Mouse (Mus musculus): ENCODE measurements around the gene H2al1i. TPM values are rescaled to one million over a fixed set of nuclear protein-coding genes. Genes with fewer than 3 reads are reported as not detected.
"Not testable (repeated sequence)": the region's sequence is repeated elsewhere in the genome, so short reads cannot be mapped to it uniquely, and the experiment has no call there.

H2al1i gene
- total RNA-seq (2021), result not detected
- long read RNA-seq, experiment 1, result 0 reads
- long read RNA-seq, experiment 2, result 0 reads

DNA sequence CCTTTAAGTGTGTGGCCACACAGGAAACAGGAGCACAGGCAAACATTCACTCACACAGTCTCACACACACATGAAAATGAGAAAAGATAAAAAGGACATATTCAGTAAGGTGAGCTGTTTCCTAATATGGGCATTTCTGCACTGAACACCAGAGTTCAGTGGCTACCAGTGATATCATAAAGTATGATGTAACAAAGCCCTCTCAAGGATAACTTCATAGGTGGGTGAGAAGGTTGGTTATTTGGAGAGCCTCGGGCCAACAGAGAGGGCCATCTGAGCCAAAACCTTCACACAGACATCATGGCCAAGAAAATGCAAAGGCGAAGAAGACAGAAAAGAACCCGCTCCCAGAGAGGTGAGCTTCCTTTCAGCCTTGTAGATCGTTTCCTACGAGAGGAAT, at the start of gene H2al1i:
Gene H2al1i (plus strand): TSS at position 301 of the 400 bp plus-strand sequence.
- DNase-seq (ENCODE audit: low spot score in 2 of 2), result not testable (repeated sequence)

GRCm38 (mm10) chrX:11277083-11277482, 47.4 kb upstream of the H2al1i start:
- no peak for DNase-seq (ENCODE audit: low spot score in 2 of 2)

DNA sequence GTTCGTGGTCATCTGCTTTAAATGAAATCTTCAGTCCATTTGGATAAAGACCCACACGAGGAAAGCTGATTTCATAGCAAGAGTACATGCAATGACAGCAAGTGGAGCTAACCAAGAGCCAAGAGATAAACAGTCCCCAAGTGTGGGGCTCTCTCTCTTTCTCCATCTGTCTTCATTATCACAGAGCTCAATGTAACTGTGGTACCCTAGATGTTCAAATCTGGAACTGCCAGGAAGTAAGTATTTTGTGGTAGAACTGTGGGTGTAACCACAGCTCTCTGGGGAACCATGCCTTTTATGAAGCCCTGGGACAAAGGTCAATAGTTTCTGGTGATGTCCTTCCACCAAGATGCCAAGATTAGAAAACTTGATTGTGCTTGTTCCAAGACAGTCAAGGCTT, 43.7 kb upstream of the H2al1i start:
- no peak for DNase-seq (ENCODE audit: low spot score in 2 of 2)

GRCm38 (mm10) chrX:11288306-11288882, 36.1 kb upstream of the H2al1i start:
- no peak for DNase-seq (ENCODE audit: low spot score in 2 of 2)

- DNase-seq (ENCODE audit: low spot score in 2 of 2), result no peak
These were observed 35.2 kb upstream of the H2al1i start for GRCm38 (mm10) chrX:11289244-11289643.

DNA sequence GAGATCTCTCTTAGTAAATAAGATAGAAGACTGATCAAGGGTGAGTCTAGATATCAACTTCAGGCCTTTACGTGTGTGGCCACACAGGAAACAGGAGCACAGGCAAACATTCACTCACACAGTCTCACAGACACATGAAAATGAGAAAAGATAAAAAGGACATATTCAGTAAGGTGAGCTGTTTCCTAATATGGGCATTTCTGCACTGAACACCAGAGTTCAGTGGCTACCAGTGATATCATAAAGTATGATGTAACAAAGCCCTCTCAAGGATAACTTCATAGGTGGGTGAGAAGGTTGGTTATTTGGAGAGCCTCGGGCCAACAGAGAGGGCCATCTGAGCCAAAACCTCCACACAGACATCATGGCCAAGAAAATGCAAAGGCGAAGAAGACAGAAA, 25.5 kb upstream of the H2al1i start, which contains the start of gene H2al1a:
Gene H2al1a (plus strand): TSS at position 301 of the 400 bp plus-strand sequence.
- not testable (repeated sequence) for DNase-seq (ENCODE audit: low spot score in 2 of 2)

- DNase-seq (ENCODE audit: low spot score in 2 of 2), result not testable (repeated sequence)
These were observed 22.3 kb upstream of the H2al1i start, which contains the start of gene H2al1b for GRCm38 (mm10) chrX:11302132-11302531. Gene H2al1b (plus strand): TSS chrX:11302432.

- not testable (repeated sequence) for DNase-seq (ENCODE audit: low spot score in 2 of 2)
These were observed 19.1 kb upstream of the H2al1i start, which contains the start of gene H2al1c for GRCm38 (mm10) chrX:11305355-11305754. Gene H2al1c (plus strand): TSS chrX:11305655.

DNA sequence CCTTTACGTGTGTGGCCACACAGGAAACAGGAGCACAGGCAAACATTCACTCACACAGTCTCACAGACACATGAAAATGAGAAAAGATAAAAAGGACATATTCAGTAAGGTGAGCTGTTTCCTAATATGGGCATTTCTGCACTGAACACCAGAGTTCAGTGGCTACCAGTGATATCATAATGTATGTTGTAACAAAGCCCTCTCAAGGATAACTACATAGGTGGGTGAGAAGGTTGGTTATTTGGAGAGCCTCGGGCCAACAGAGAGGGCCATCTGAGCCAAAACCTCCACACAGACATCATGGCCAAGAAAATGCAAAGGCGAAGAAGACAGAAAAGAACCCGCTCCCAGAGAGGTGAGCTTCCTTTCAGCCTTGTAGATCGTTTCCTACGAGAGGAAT, 15.9 kb upstream of the H2al1i start, which contains the start of gene H2al1d:
Gene H2al1d (plus strand): TSS at position 301 of the 400 bp plus-strand sequence.
- not testable (repeated sequence) for DNase-seq (ENCODE audit: low spot score in 2 of 2)

GRCm38 (mm10) chrX:11311634-11312033, 12.8 kb upstream of the H2al1i start, which contains the start of gene H2al1e:
Gene H2al1e (plus strand): TSS chrX:11311934.
- DNase-seq (ENCODE audit: low spot score in 2 of 2), result not testable (repeated sequence)

- not testable (repeated sequence) for DNase-seq (ENCODE audit: low spot score in 2 of 2)
These were observed 9.6 kb upstream of the H2al1i start, which contains the start of gene H2al1f for GRCm38 (mm10) chrX:11314858-11315257. Gene H2al1f (plus strand): TSS chrX:11315158.

- DNase-seq (ENCODE audit: low spot score in 2 of 2), result not testable (repeated sequence)
These were observed 6.5 kb upstream of the H2al1i start, which contains the start of gene H2al1g for GRCm38 (mm10) chrX:11317956-11318355. Gene H2al1g (plus strand): TSS chrX:11318256.

GRCm38 (mm10) chrX:11321192-11321591, 3.3 kb upstream of the H2al1i start, which contains the start of gene H2al1h:
Gene H2al1h (plus strand): TSS chrX:11321492.
- not testable (repeated sequence) for DNase-seq (ENCODE audit: low spot score in 2 of 2)

- not testable (repeated sequence) for DNase-seq (ENCODE audit: low spot score in 2 of 2)
These were observed 3.1 kb downstream of the H2al1i start, which contains the start of gene H2al1j for GRCm38 (mm10) chrX:11327522-11327921. Gene H2al1j (plus strand): TSS chrX:11327822.

- DNase-seq (ENCODE audit: low spot score in 2 of 2), result no peak
These were observed 21.3 kb downstream of the H2al1i start for GRCm38 (mm10) chrX:11345762-11346161.

DNA sequence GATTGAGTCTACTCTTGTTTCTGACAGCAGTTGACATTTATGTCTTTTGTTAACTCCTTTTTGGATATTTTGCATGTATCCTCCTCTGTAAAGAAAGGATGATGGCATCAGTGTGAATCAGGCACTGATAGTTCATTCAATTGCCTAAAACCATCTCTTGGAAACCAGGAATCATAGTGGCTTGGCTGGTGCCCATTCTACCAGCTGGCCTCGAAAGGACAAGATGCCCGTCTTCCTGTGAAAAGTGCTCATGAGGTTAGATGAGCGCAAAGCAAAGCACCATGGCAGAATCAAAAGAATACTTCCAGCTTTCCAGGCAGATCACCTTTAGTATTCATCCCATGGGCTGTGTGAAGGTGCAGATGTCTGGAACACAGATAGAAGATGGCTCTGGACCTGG, 22.3 kb downstream of the H2al1i start:
- no peak for DNase-seq (ENCODE audit: low spot score in 2 of 2)

- DNase-seq (ENCODE audit: low spot score in 2 of 2), result no peak
These were observed 36.4 kb downstream of the H2al1i start for GRCm38 (mm10) chrX:11360823-11361222.

DNA sequence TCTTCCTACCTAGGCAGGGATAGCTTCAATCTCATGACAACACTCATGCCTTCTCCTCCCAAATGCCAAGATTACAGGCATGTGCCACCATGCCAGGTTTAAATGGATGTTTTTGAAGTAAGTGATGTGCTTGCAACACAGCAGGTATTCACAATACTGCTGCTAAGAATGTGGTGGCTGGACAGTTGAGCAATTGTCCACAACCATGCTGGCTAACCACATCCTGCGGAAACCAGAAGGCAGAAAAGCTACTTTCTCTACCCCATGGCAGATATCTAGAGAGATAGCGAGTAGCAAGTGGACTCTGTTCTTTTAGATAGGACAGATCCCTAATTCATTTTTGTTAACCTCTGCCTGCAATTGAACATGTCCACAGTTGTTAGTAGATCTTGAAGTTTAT, 36.8 kb downstream of the H2al1i start:
- DNase-seq (ENCODE audit: low spot score in 2 of 2), result no peak

DNA sequence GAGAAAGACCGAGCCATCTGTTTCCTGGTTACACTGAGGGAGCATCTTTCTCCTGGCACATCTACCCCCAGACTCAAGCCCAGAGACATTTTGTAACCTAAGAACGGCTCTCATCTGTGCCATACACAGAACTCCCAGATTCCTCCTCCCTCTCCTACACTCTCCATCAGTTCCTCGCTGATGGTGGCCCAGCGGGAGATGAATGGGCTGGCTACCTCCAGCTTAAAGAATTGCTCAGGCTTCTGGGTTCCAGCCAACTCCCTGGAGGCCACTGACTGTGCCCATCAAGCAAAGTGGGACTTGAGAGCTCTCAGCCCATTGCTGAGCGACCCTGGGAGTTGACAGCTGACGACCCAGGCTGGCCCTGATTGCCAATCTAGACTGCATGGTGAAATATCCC, 39.4 kb downstream of the H2al1i start:
- no peak for DNase-seq (ENCODE audit: low spot score in 2 of 2)

- no peak for DNase-seq (ENCODE audit: low spot score in 2 of 2)
These were observed 40.7 kb downstream of the H2al1i start for GRCm38 (mm10) chrX:11365151-11365550.
